Mouse (Mus musculus) hindbrain, embryonic 12.5 days (tissue): ENCODE results near the gene Map4k5. TPM values are rescaled to one million over a fixed set of nuclear protein-coding genes. Genes with fewer than 3 reads are reported as not detected.
A peak's percentile ranks its signal among the peaks of the same experiment; 100 is the strongest.

Experiments used
- ATAC-seq: fragments of 200-750 bp; cut with Nextera tagmentation; 2 replicates; pipeline ENCODE4 v1.8.0; 2017; ENCODE audit warnings: moderate TSS enrichment; ENCODE audit not compliant: low FRiP score
- H3K27ac ChIP-seq: fragments of 300-500 bp; sonication (generic); 2 replicates; pipeline ENCODE4 v1.5.1; 2016; ENCODE audit warnings: mild to moderate bottlenecking
- H3K27me3 ChIP-seq: fragments of 300-500 bp; sonication (generic); 2 replicates; pipeline ENCODE4 v1.6.1; 2016; ENCODE audit warnings: mild to moderate bottlenecking
- H3K36me3 ChIP-seq: fragments of 300-500 bp; sonication (generic); 2 replicates; pipeline ENCODE4 v1.6.1; 2016; ENCODE audit warnings: mild to moderate bottlenecking
- H3K4me1 ChIP-seq: fragments of 300-500 bp; sonication (generic); 2 replicates; pipeline ENCODE4 v1.6.1; 2016
- H3K4me2 ChIP-seq: fragments of 300-500 bp; sonication (generic); replicated peaks from 2 replicates; pipeline ENCODE4 v1.6.1; 2016; ENCODE audit warnings: mild to moderate bottlenecking
- H3K4me3 ChIP-seq: fragments of 300-500 bp; sonication (generic); 2 replicates; pipeline ENCODE4 v1.5.1; 2016; ENCODE audit warnings: mild to moderate bottlenecking
- H3K9ac ChIP-seq: fragments of 300-500 bp; sonication (generic); 2 replicates; pipeline ENCODE4 v1.6.1; 2016; ENCODE audit warnings: mild to moderate bottlenecking, moderate library complexity
- H3K9me3 ChIP-seq: fragments of 300-500 bp; sonication (generic); replicated peaks from 2 replicates; pipeline ENCODE4 v1.6.1; 2016; ENCODE audit warnings: mild to moderate bottlenecking
- WGBS: fragments of 180-500 bp; shearing (Covaris S2); methylation state at CpG from one replicate; pipeline ENCODE4 v1.1.7; 2016; 5-methylcytosine and 5-hydroxymethylcytosine counted together
- polyA plus RNA-seq: library from polyadenylated mRNA; unstranded; fragments of >200 nt; fragmentation: Nextera tagmentation; extraction: Ambion mirVana; gene quantifications from 2 replicates; pipeline ENCODE4 v1.2.1, GENCODE M21; 2016

Gene Map4k5
- polyA plus RNA-seq, 1 experiment from 2014 or later = 42.9 TPM

DNA sequence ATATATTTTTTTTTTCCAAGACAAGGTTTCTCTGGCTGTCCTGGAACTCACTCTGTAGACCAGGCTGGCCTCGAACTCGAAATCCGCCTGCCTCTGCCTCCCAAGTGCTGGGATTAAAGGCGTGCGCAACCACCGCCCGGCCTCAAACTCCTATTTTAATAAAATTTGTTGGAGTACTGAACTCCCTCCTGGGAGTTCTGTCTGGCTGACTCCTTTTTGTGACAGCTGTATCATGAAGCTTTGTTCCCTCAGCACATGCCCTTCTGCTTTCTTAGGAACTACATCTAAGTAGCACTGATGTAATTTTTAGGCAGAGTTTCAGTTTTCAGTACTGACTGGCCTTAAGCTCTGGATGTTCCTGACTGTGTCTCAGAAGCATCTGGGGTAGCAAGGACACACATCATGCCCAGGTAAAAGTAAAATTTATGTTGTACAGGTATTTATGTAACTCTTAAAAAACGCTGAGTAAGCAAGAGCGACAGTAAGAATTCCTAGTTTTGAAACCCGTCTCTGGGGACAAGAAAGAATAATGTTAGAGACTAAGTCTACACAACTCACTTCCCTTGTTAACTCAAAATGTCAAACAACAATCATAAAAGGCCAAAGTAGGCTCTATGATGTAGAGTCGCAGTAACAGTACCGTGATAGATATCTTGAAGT lies 37.2 kb downstream of the Map4k5 start:
- no peak overlapping the region for H3K27ac ChIP-seq
- 95% methylated on average over 12 of the region's 12 CpGs for WGBS
- no peaks in the 10 kb centered on the region for H3K9me3 ChIP-seq
- H3K9ac ChIP-seq = no peak overlapping the region
- no peaks in the 10 kb centered on the region for H3K27me3 ChIP-seq
- H3K4me1 ChIP-seq = no peaks in the 10 kb centered on the region
- H3K4me3 ChIP-seq = no peak overlapping the region
- peaks cover 16% of the 10 kb centered on the region; the same call in 1 of the 2 replicates for H3K36me3 ChIP-seq
- ATAC-seq = no peak
- H3K4me2 ChIP-seq = no peak overlapping the region

GRCm38 (mm10) chr12:69853942-69854341 lies 39.1 kb downstream of the Map4k5 start:
- H3K27me3 ChIP-seq = no peaks in the 10 kb centered on the region
- H3K4me2 ChIP-seq = no peak overlapping the region
- H3K4me1 ChIP-seq = no peaks in the 10 kb centered on the region
- H3K27ac ChIP-seq = no peak overlapping the region
- H3K4me3 ChIP-seq = no peak overlapping the region
- 90% methylated on average over 2 of the region's 2 CpGs for WGBS
- H3K9me3 ChIP-seq = no peaks in the 10 kb centered on the region
- peaks cover 21% of the 10 kb centered on the region for H3K36me3 ChIP-seq
- ATAC-seq = no peak
- H3K9ac ChIP-seq = no peak overlapping the region

DNA sequence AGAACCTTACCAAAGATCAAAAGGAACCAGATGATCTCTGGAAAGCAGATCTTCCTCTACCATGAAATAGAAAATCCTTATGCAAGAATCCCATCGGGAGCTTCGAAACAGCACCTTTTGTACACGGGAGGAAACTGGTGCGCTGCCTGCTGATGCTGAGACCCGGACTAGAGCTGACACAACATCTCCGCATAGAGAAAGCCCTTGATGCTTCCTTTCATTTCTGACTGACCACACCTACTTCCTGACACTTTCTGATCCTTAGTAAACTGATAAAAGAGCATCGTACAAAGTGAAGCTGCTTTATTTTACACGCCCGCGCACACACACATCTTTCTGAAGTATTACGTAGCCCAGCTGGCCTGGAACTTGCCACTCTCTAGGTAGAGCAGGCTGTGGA lies 39.6 kb downstream of the Map4k5 start:
- H3K27ac ChIP-seq = no peak overlapping the region
- WGBS = 90% methylated on average over 11 of the region's 11 CpGs

DNA sequence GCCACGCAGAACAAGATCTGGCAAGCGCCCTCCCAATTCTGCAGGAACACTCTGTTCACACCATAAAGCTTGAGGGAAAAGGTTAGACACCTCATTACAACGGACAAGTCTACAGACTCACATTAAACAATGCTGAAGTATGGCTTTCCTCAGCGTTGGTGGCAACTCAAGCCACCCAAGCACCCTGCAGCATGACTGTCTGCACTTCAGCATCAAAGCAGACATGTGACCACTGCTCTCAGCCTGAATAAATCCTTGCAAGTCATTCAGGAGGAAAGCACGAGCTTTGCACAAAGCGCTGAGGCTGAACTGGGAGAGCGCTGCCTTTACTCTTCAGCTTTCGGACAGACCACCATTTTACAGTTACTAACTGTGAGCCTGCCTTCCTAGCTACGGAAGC lies 40.7 kb downstream of the Map4k5 start:
- Histone ChIP-seq H3K36me3 (peaks cover 29% of the 10 kb centered on the region), H3K4me1 (no peaks in the 10 kb centered on the region), H3K9ac (no peak overlapping the region), H3K27ac (no peak overlapping the region), H3K4me2 (no peak overlapping the region), H3K27me3 (no peaks in the 10 kb centered on the region), H3K4me3 (no peak overlapping the region), H3K9me3 (no peaks in the 10 kb centered on the region)
- ATAC-seq = no peak
- 87% methylated on average over 9 of the region's 9 CpGs for WGBS

More for the DNA sequence above, 39.6 kb downstream of the Map4k5 start:
- Histone ChIP-seq H3K9ac (no peak overlapping the region), H3K27me3 (no peaks in the 10 kb centered on the region), H3K9me3 (no peaks in the 10 kb centered on the region), H3K4me3 (no peak overlapping the region), H3K4me2 (no peak overlapping the region), H3K4me1 (no peaks in the 10 kb centered on the region), H3K36me3 (peaks cover 25% of the 10 kb centered on the region)
- no peak for ATAC-seq

DNA sequence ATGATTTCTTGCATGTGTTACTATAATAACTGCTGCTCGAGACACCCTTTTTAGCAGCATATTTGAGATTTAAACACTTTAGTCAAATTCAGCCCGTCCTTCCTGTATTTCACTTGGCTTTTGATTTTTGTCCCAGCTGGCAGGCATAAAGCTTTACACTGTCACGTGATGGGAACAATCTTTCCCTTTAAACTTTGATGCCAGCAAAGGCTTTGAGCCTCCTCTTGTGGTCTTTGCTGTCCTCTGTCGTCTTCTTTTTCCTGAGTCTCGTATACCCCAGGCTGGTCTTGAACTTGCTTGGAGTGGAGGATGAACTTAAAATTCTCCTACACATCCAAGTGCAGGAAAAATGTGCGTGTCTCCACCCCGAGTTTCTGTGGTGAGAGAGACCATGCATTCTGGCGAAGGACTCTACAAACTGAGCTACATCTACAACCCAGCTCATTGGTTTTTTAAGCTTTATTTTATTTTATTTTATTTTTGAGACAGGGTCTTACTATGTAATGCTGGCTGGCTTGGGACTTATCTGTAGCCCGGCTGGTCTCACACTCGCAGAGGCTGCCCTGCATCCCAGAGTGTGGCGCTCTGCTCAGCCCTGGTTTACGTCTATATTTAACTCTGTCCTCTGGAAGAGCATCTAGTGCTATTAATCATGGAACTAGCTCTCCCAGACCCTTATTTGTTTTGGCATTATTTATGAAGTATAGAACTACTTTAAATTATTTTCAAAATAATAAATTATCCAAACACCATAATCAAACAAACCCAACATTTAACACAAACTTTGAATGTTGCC lies 44.7 kb downstream of the Map4k5 start:
- Histone ChIP-seq H3K4me3 (no peak overlapping the region), H3K4me2 (no peak overlapping the region), H3K9me3 (no peaks in the 10 kb centered on the region), H3K9ac (no peak overlapping the region), H3K36me3 (peaks cover 38% of the 10 kb centered on the region), H3K4me1 (peaks cover 6% of the 10 kb centered on the region), H3K27me3 (no peaks in the 10 kb centered on the region), H3K27ac (no peak overlapping the region)
- no peak for ATAC-seq
- 91% methylated on average over 12 of the region's 12 CpGs for WGBS

DNA sequence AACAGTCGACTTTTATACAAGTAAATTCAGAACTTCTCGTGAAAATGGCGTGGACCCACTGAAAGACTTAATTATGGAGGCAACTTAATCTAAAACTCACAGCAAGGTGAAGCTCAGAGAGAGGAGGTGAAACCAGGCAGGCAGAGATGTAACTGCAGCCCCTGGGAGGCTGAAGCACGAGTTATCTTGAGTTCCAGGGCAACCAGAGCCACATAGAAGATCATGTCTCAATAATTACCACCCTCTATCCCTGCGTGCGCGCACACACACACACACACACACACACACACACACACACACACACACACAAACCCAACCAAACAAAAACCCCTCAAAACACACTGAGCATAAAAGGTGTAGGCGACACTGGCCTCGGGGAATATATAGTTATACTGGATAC lies 46.5 kb downstream of the Map4k5 start:
- Histone ChIP-seq H3K4me1 (peaks cover 6% of the 10 kb centered on the region), H3K4me3 (no peak overlapping the region), H3K36me3 (peaks cover 31% of the 10 kb centered on the region), H3K27ac (no peak overlapping the region), H3K9me3 (no peaks in the 10 kb centered on the region), H3K27me3 (no peaks in the 10 kb centered on the region), H3K9ac (no peak overlapping the region), H3K4me2 (no peak overlapping the region)
- 96% methylated on average over 7 of the region's 9 CpGs for WGBS
- ATAC-seq = no peak

GRCm38 (mm10) chr12:69845722-69846121 lies 47.3 kb downstream of the Map4k5 start:
- ATAC-seq = no peak

DNA sequence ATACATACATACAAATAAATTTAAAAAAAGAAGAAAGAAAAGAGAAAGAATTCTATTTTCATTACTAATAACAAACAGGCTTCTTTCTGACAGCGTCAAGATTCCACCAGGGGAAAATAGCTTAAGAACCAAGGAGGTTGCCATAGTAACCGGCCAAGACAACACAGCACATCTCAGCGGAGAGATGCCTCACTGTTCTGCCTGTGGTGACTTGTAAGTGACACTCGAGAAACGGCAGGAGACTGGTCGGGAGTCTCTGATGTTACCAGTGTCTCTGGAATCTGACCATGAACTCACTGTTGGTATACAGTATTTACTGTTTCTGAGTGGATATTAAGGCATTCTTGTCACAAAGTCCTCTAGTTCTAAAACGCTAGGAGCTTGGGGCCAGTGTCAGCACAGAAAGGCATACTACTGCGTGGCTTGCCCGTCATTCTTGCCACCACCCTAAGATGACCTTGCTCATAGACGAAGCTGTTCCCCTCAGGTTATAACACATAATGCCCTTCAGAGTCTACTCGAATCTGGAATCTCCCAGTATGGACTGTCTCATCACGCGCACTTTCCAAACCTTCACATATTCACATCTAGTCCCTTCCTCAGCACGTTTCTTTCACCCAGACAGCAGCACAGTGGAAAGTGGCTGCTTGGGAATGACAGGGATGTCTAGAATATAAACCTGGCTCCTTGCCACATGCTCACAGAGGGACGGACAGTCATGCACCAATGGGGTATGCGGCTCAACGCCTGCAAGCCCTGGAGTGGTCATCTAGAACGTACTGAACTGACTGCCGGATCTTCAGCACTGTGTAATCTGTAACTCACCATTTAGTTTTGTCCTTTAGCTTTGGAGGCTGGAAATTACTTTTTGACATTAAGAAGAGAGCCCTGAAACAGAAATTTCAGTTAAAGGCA lies 49.2 kb downstream of the Map4k5 start:
- ATAC-seq = peak; percentile 68
- H3K27me3 ChIP-seq = no peaks in the 10 kb centered on the region
- H3K4me3 ChIP-seq = no peak overlapping the region
- H3K4me2 ChIP-seq = no peak overlapping the region
- 62% methylated on average over 19 of the region's 19 CpGs for WGBS
- H3K4me1 ChIP-seq = peaks cover 6% of the 10 kb centered on the region
- H3K9ac ChIP-seq = no peak overlapping the region
- no peak overlapping the region for H3K27ac ChIP-seq
- peaks cover 38% of the 10 kb centered on the region for H3K36me3 ChIP-seq
- H3K9me3 ChIP-seq = no peaks in the 10 kb centered on the region

More at GRCm38 (mm10) chr12:69845722-69846121, 47.3 kb downstream of the Map4k5 start:
- H3K9me3 ChIP-seq = no peaks in the 10 kb centered on the region
- H3K27ac ChIP-seq = no peak overlapping the region
- WGBS = 92% methylated on average over 8 of the region's 9 CpGs
- H3K27me3 ChIP-seq = no peaks in the 10 kb centered on the region
- no peak overlapping the region for H3K4me2 ChIP-seq
- H3K4me3 ChIP-seq = no peak overlapping the region
- H3K36me3 ChIP-seq = peaks cover 31% of the 10 kb centered on the region
- H3K4me1 ChIP-seq = peaks cover 6% of the 10 kb centered on the region
- no peak overlapping the region for H3K9ac ChIP-seq

DNA sequence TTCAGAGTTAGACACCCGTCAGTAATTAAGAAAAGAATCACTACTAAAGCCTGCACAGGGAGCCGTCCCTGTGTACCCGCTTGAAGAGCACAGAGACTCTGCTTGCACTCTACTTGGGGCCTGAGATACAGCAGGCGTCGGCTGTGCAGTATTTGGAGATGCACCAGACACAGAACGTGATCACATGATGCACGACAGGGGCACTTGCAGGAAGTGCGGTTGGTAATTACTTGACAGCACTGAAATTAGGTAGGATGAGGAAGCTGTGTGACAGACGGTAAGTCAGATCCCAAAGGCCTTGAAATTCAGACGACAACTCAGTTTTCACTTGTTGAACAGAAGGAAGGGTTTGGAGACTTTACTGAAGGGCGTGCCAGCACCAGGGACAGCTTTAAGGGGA lies 54.6 kb downstream of the Map4k5 start:
- Histone ChIP-seq H3K27ac (no peak overlapping the region), H3K36me3 (peaks cover 37% of the 10 kb centered on the region), H3K9ac (no peak overlapping the region), H3K9me3 (no peaks in the 10 kb centered on the region), H3K4me1 (no peaks in the 10 kb centered on the region), H3K4me2 (no peak overlapping the region), H3K4me3 (no peak overlapping the region), H3K27me3 (no peaks in the 10 kb centered on the region)
- no peak for ATAC-seq
- WGBS = 87% methylated on average over 11 of the region's 11 CpGs

GRCm38 (mm10) chr12:69833982-69834604 lies 58.9 kb downstream of the Map4k5 start:
- Histone ChIP-seq H3K4me2 (no peak overlapping the region), H3K4me1 (no peaks in the 10 kb centered on the region), H3K27ac (no peak overlapping the region), H3K4me3 (no peak overlapping the region), H3K36me3 (peaks cover 36% of the 10 kb centered on the region), H3K9ac (no peak overlapping the region), H3K9me3 (no peaks in the 10 kb centered on the region), H3K27me3 (no peaks in the 10 kb centered on the region)
- no peak for ATAC-seq
- 87% methylated on average over 12 of the region's 12 CpGs for WGBS

- no peaks in the 10 kb centered on the region for H3K4me1 ChIP-seq
- no peaks in the 10 kb centered on the region for H3K27me3 ChIP-seq
- no peaks in the 10 kb centered on the region for H3K9me3 ChIP-seq
- no peak overlapping the region for H3K9ac ChIP-seq
- no peak overlapping the region for H3K4me3 ChIP-seq
- H3K4me2 ChIP-seq = no peak overlapping the region
- whole genome bisulfite sequencing = 96% methylated on average over 9 of the region's 9 CpGs
- no peak for ATAC-seq
- H3K36me3 ChIP-seq = peaks cover 40% of the 10 kb centered on the region
- no peak overlapping the region for H3K27ac ChIP-seq
Observed at GRCm38 (mm10) chr12:69831239-69831910, 61.6 kb downstream of the Map4k5 start.
